Mouse (Mus musculus) central nervous system, embryonic 11.5 days (tissue): ENCODE measurements around the gene Tnfrsf19. TPM values are rescaled to one million over a fixed set of nuclear protein-coding genes. Genes with fewer than 3 reads are reported as not detected.

ENCODE experiments used
- polyA plus RNA-seq: library from polyadenylated mRNA; depleted of rRNA; stranded (reverse); fragments of >200 nt; gene quantifications from 2 replicates; pipeline ENCODE4 v1.2.3, GENCODE M21; 2012; rRNA removed

Tnfrsf19 gene
- polyA plus RNA-seq: 48.6 and 55.1 TPM in 2 replicates

GRCm38 (mm10) chr14:61046091-61046681 lies at the start of gene Tnfrsf19:
Gene Tnfrsf19, minus strand, starts transcription at chr14:61046490.

Other genes with a start within 250 kb of the Tnfrsf19 start
- gene Sacs, start 92.0 kb upstream of the Tnfrsf19 start, polyA plus RNA-seq: 5.3 and 7.3 TPM in 2 replicates
- 0.08 and 1.3 TPM in 2 replicates for gene Sgcg, start 212.0 kb upstream of the Tnfrsf19 start, polyA plus RNA-seq